Mouse (Mus musculus) heart, embryonic 16.5 days (tissue): Measurements from ENCODE around the gene Phkg1. TPM values are rescaled to one million over a fixed set of nuclear protein-coding genes. Genes with fewer than 3 reads are reported as not detected.

Experiments
- ATAC-seq: fragments of 200-750 bp; cut with Nextera tagmentation; replicated peaks from 2 replicates; pipeline ENCODE4 v1.8.0; 2017; ENCODE audit warnings: moderate number of reproducible peaks; ENCODE audit not compliant: insufficient read depth, low FRiP score; ENCODE audit errors: extremely low read depth
- H3K27ac ChIP-seq: fragments of 300-500 bp; sonication (generic); 2 replicates; pipeline ENCODE4 v1.5.1; 2014; ENCODE audit warnings: mild to moderate bottlenecking, low read length, control low read depth, moderate library complexity
- H3K27me3 ChIP-seq: fragments of 300-500 bp; sonication (generic); 2 replicates; pipeline ENCODE4 v1.6.1; 2014; ENCODE audit warnings: low read length, mixed read lengths; ENCODE audit not compliant: control insufficient read depth, insufficient read depth
- H3K36me3 ChIP-seq: fragments of 300-500 bp; sonication (generic); 2 replicates; pipeline ENCODE4 v1.6.1; 2014; ENCODE audit not compliant: control insufficient read depth, insufficient read depth
- H3K4me1 ChIP-seq: fragments of 300-500 bp; sonication (generic); 2 replicates; pipeline ENCODE4 v1.6.1; 2014; ENCODE audit warnings: low read length, mixed read lengths; ENCODE audit not compliant: control insufficient read depth, insufficient read depth
- H3K4me2 ChIP-seq: fragments of 300-500 bp; sonication (generic); 2 replicates; pipeline ENCODE4 v1.6.1; 2014; ENCODE audit warnings: low read depth, mild to moderate bottlenecking, control low read depth, low read length
- H3K4me3 ChIP-seq: fragments of 300-500 bp; sonication (generic); 2 replicates; pipeline ENCODE4 v1.5.1; 2014; ENCODE audit warnings: mild to moderate bottlenecking, control low read depth, low read length
- H3K9ac ChIP-seq: fragments of 300-500 bp; sonication (generic); 2 replicates; pipeline ENCODE4 v1.6.1; 2014; ENCODE audit warnings: low read length, control low read depth
- H3K9me3 ChIP-seq: fragments of 300-500 bp; sonication (generic); replicated peaks from 2 replicates; pipeline ENCODE4 v1.6.1; 2016; ENCODE audit warnings: low read length; ENCODE audit not compliant: control insufficient read depth
- WGBS: fragments of 180-500 bp; shearing (Covaris S2); extraction: QIAGEN DNeasy Blood & Tissue Kit; methylation state at CpG from one replicate; pipeline ENCODE4 v1.1.7; 2014; 5-methylcytosine and 5-hydroxymethylcytosine counted together
- polyA plus RNA-seq: library from polyadenylated mRNA; unstranded; fragments of >200 nt; fragmentation: Nextera tagmentation; extraction: Ambion mirVana; gene quantifications from 2 replicates; pipeline ENCODE4 v1.2.1, GENCODE M21; 2015

The Phkg1 gene
- polyA plus RNA-seq, 1 experiment from 2014 or later = 2.2 TPM

DNA sequence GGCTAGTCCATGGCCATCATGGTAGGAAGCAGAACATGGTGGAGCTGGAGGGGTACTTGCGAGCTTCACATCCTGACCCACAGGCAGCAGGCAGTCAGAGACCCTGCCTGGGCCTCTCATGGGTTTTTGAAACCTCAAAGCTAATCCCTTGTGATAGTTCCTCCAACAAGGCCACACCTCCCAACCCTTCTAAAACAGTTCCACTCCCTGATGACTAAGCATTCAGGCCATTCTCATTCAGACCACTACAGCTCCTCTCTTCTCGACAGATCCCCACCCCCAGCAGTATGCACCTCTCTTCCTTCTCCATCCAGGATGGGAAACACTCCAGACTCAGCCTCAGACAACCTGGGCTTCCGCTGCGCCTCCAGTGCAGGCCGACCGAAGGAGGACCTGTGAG lies 36.0 kb downstream of the Phkg1 start:
- no peak overlapping the region for H3K27ac ChIP-seq
- no peaks in the 10 kb centered on the region for H3K9me3 ChIP-seq
- H3K4me1 ChIP-seq = no peaks in the 10 kb centered on the region
- H3K36me3 ChIP-seq = peaks cover 22% of the 10 kb centered on the region
- H3K4me3 ChIP-seq = no peak overlapping the region
- ATAC-seq = no peak
- no peak overlapping the region for H3K4me2 ChIP-seq
- H3K9ac ChIP-seq = no peak overlapping the region
- WGBS = 97% methylated on average over 6 of the region's 6 CpGs
- no peaks in the 10 kb centered on the region for H3K27me3 ChIP-seq

- H3K27me3 ChIP-seq = no peaks in the 10 kb centered on the region
- H3K36me3 ChIP-seq = peaks cover 23% of the 10 kb centered on the region
- WGBS = 83% methylated on average over 5 of the region's 5 CpGs
- H3K9ac ChIP-seq = no peak overlapping the region
- no peaks in the 10 kb centered on the region for H3K9me3 ChIP-seq
- H3K4me3 ChIP-seq = no peak overlapping the region
- ATAC-seq = no peak
- no peak overlapping the region for H3K27ac ChIP-seq
- H3K4me1 ChIP-seq = no peaks in the 10 kb centered on the region
- H3K4me2 ChIP-seq = no peak overlapping the region
These were observed 41.9 kb downstream of the Phkg1 start for GRCm38 (mm10) chr5:129856414-129856813.

- Histone ChIP-seq H3K27me3 (no peaks in the 10 kb centered on the region), H3K4me2 (no peak overlapping the region), H3K36me3 (peaks cover 18% of the 10 kb centered on the region), H3K9me3 (no peaks in the 10 kb centered on the region), H3K27ac (no peak overlapping the region), H3K4me3 (no peak overlapping the region), H3K9ac (no peak overlapping the region; the same call in 1 of the 2 replicates), H3K4me1 (no peaks in the 10 kb centered on the region)
- 37% methylated on average over 5 of the region's 5 CpGs for WGBS
- 0 out of 2 replicates have a peak, but pooled peaks have one; percentile 28 for ATAC-seq
These were observed 43.2 kb downstream of the Phkg1 start for GRCm38 (mm10) chr5:129855163-129855562.

DNA sequence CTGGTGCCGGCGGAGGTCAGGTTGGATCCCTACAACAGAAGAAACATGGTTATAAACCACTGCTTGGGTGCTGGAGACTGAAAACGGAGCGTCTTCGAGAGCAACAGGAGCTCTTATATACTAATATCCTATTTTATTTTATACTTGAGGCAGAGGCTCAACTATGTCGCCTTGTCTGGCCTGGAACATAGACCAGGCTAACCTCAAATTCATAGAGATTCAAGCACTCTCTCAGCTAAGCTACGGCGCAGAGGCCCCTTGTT lies 50.9 kb downstream of the Phkg1 start:
- H3K36me3 ChIP-seq = peaks cover 24% of the 10 kb centered on the region
- H3K27ac ChIP-seq = no peak overlapping the region

GRCm38 (mm10) chr5:129846752-129847557 lies 51.4 kb downstream of the Phkg1 start, which contains the start of gene Sumf2:
Gene Sumf2, plus strand, starts transcription at chr5:129846986.
- Histone ChIP-seq H3K4me2 (peak within 1 kb of the TSS; percentile 65), H3K4me3 (peak within 1 kb of the TSS; percentile 71), H3K36me3 (peaks cover 24% of the 10 kb centered on the region), H3K27me3 (no peaks in the 10 kb centered on the region), H3K9ac (peak within 1 kb of the TSS; percentile 83), H3K9me3 (no peaks in the 10 kb centered on the region; the same call in 1 of the 2 replicates), H3K27ac (peak within 1 kb of the TSS; percentile 68), H3K4me1 (peaks cover 2% of the 10 kb centered on the region; the same call in 1 of the 2 replicates)
- peak; percentile 99 for ATAC-seq
- 6% methylated on average over 22 of the region's 22 CpGs for WGBS

More for the DNA sequence above, 50.9 kb downstream of the Phkg1 start:
- peak overlapping the region; percentile 83 for H3K9ac ChIP-seq
- no peaks in the 10 kb centered on the region for H3K27me3 ChIP-seq
- H3K4me1 ChIP-seq = peaks cover 2% of the 10 kb centered on the region; the same call in 1 of the 2 replicates
- peak overlapping the region; percentile 65 for H3K4me2 ChIP-seq
- no peaks in the 10 kb centered on the region; the same call in 1 of the 2 replicates for H3K9me3 ChIP-seq
- H3K4me3 ChIP-seq = peak overlapping the region; percentile 71
- WGBS = 40% methylated on average over 8 of the region's 8 CpGs
- no peak for ATAC-seq

DNA sequence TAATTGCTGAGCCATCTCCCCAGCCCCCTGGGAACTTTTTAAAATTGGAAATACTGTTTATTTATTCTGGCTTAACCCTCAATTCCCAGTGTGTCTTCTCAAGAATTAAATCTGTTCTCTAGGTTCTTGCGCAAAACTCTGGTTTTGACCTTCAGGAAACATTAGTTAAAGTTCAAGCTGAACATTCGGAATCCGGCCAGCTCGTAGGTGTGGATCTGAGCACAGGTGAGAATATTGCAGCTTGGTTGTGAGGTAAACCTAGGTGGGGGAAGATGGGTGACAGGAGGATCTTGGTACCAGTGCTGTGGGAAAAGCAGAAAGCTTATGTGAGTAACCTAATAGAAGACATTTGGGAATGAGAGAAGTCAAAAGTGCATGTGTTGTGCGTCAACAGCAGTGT lies 53.5 kb downstream of the Phkg1 start:
- H3K4me2 ChIP-seq = no peak overlapping the region
- peaks cover 24% of the 10 kb centered on the region for H3K36me3 ChIP-seq
- H3K4me1 ChIP-seq = peaks cover 2% of the 10 kb centered on the region; the same call in 1 of the 2 replicates
- H3K27me3 ChIP-seq = no peaks in the 10 kb centered on the region
- no peaks in the 10 kb centered on the region; the same call in 1 of the 2 replicates for H3K9me3 ChIP-seq
- 93% methylated on average over 5 of the region's 5 CpGs for WGBS
- no peak overlapping the region for H3K4me3 ChIP-seq
- no peak overlapping the region for H3K27ac ChIP-seq
- ATAC-seq = no peak
- no peak overlapping the region for H3K9ac ChIP-seq

Other genes starting within 250 kb of the Phkg1 start
- 4.4 and 4.6 TPM in 2 replicates for gene Zfp11, start 228.4 kb downstream of the Phkg1 start, polyA plus RNA-seq
- gene Sept14, start 190.0 kb downstream of the Phkg1 start, polyA plus RNA-seq = not detected in 2 replicates
- 152 and 161 TPM in 2 replicates for gene Mrps17, start 183.1 kb downstream of the Phkg1 start, polyA plus RNA-seq
- 398 and 419 TPM in 2 replicates for gene Nipsnap2, start 173.5 kb downstream of the Phkg1 start, polyA plus RNA-seq
- 27.7 and 33.4 TPM in 2 replicates for gene Psph, start 111.1 kb downstream of the Phkg1 start, polyA plus RNA-seq
- gene Sumf2, start 51.6 kb downstream of the Phkg1 start, polyA plus RNA-seq = 16.3 and 21.4 TPM in 2 replicates
- 1,037 and 1,041 TPM in 2 replicates for gene Chchd2, start 11.1 kb downstream of the Phkg1 start, polyA plus RNA-seq
- 2.3 TPM in 2 replicates for gene Zbed5, start 2.8 kb downstream of the Phkg1 start, polyA plus RNA-seq
- gene Nupr1l, start 10.0 kb upstream of the Phkg1 start, polyA plus RNA-seq = 1.7 and 2.3 TPM in 2 replicates
- 13.3 TPM in 2 replicates for gene Vkorc1l1, start 43.4 kb upstream of the Phkg1 start, polyA plus RNA-seq
- 36.8 and 40.1 TPM in 2 replicates for gene Gusb, start 104.5 kb upstream of the Phkg1 start, polyA plus RNA-seq
- gene Asl, start 130.7 kb upstream of the Phkg1 start, polyA plus RNA-seq = 20.8 and 23.0 TPM in 2 replicates
- gene Crcp, start 130.7 kb upstream of the Phkg1 start, polyA plus RNA-seq = 24.4 and 26.2 TPM in 2 replicates
- gene Tpst1, start 174.8 kb upstream of the Phkg1 start, polyA plus RNA-seq = 26.5 and 27.6 TPM in 2 replicates
- 5.5 and 5.6 TPM in 2 replicates for gene Kctd7, start 246.3 kb upstream of the Phkg1 start, polyA plus RNA-seq